Mouse (Mus musculus): ENCODE measurements around the gene Dse.

- TF ChIP-seq CTCF (IDR thresholded peaks at IDR 0.05; ENCODE audit: borderline replicate concordance, control insufficient read depth, extremely low read depth, insufficient read depth, low read length, poor library complexity) (no peak), POLR2A (IDR thresholded peaks at IDR 0.05; ENCODE audit: control insufficient read depth, extremely low read depth, insufficient read depth, low read length, poor library complexity) (no peak)
These were observed 57.7 kb downstream of the Dse start for GRCm38 (mm10) chr10:34149772-34150171.

Data from thymus, adult 2 months (tissue).